Mouse (Mus musculus): ENCODE measurements around the gene Rgs16.

GRCm38 (mm10) chr1:153751763-153752301 is 11.7 kb downstream of the Rgs16 start:
- TF ChIP-seq CTCF (IDR thresholded peaks at IDR 0.05; ENCODE audit: borderline replicate concordance, extremely low read depth, insufficient read depth, insufficient read length) = no peak
- no peak for TF ChIP-seq POLR2A (IDR thresholded peaks at IDR 0.05; ENCODE audit: borderline replicate concordance, extremely low read depth, insufficient read depth, insufficient read length, poor library complexity, severe bottlenecking)
